Mouse (Mus musculus) CH12.LX (cell line): ENCODE measurements around the gene Gramd1b.

Source experiments
- KAT2A ChIP-seq: IDR thresholded peaks from 2 replicates; pipeline ENCODE4 v1.6.1; 2012; ENCODE audit warnings: low read length, improper control_type of control experiment, inconsistent platforms; ENCODE audit not compliant: insufficient replicate concordance
- POLR2A ChIP-seq: IDR thresholded peaks from 2 replicates; pipeline ENCODE4 v1.6.1; 2011; ENCODE audit warnings: low read depth, mild to moderate bottlenecking, improper control_type of control experiment, low read length
- ZNF384 ChIP-seq: IDR thresholded peaks from 2 replicates; pipeline ENCODE4 v1.6.1; 2012; ENCODE audit warnings: low read depth, low read length, improper control_type of control experiment, inconsistent platforms

DNA sequence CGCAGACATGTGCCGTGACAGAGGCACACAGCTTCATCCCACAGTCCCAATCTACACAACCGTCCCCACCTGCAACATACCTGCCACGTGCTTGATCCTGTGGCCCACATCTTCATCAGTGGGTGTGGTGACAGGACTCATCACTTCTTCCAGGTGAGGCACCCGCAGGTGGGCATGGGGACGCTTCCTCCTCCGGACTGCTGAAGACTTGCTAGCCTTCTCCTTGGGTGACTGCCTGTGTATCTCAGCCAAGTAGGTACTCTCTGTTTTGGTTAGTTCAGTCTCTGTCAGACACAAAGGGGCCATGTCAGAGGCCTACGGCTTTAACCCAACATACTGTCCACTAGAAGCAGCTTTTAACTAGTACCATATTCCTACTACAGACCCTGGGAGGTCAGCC, 226.9 kb downstream of the Gramd1b start:
- TF ChIP-seq KAT2A (no peak), POLR2A (no peak), ZNF384 (no peak)
